Mouse (Mus musculus): ENCODE data around the gene Actg1. TPM values are rescaled to one million over a fixed set of nuclear protein-coding genes. Genes with fewer than 3 reads are reported as not detected.

Actg1 gene
- polyA plus RNA-seq, 1 experiment from 2014 or later: 2,860 TPM

DNA sequence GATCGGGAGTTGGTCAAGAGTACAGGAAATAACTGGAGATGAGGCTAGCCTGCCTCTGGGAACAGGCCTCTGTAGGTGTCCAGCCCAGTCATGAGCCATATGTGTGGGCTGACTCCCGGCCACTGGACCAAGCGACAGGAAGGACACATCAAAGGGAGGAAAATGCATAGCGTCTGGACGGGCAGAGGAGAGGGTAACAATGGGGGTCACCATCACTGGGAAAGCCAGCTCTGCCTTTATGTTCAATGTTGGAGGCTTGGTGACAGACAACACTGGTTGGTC is 41.3 kb downstream of the Actg1 start:
- H3K36me3 ChIP-seq (ENCODE audit: insufficient read depth, low read length): no peaks in the 10 kb centered on the region
- WGBS: 9% methylated on average over 5 of the region's 5 CpGs
- H3K4me3 ChIP-seq (ENCODE audit: low read length): no peak overlapping the region; the same call in 1 of the 2 replicates
- H3K9me3 ChIP-seq (ENCODE audit: low read length): no peaks in the 10 kb centered on the region
- no peak for ATAC-seq (ENCODE audit: low FRiP score, low TSS enrichment)
- no peak overlapping the region for H3K4me2 ChIP-seq (replicated peaks; ENCODE audit: low read depth, low read length)
- peak overlapping the region; percentile 71 for H3K27ac ChIP-seq (ENCODE audit: low read length)
- H3K4me1 ChIP-seq (ENCODE audit: insufficient read depth, low read length): peaks cover 67% of the 10 kb centered on the region
- H3K27me3 ChIP-seq (ENCODE audit: insufficient read depth, low read length): no peaks in the 10 kb centered on the region
- H3K9ac ChIP-seq (replicated peaks; ENCODE audit: low read length): 0 out of 2 replicates have a peak overlapping the region, but pooled peaks have one; percentile 16

DNA sequence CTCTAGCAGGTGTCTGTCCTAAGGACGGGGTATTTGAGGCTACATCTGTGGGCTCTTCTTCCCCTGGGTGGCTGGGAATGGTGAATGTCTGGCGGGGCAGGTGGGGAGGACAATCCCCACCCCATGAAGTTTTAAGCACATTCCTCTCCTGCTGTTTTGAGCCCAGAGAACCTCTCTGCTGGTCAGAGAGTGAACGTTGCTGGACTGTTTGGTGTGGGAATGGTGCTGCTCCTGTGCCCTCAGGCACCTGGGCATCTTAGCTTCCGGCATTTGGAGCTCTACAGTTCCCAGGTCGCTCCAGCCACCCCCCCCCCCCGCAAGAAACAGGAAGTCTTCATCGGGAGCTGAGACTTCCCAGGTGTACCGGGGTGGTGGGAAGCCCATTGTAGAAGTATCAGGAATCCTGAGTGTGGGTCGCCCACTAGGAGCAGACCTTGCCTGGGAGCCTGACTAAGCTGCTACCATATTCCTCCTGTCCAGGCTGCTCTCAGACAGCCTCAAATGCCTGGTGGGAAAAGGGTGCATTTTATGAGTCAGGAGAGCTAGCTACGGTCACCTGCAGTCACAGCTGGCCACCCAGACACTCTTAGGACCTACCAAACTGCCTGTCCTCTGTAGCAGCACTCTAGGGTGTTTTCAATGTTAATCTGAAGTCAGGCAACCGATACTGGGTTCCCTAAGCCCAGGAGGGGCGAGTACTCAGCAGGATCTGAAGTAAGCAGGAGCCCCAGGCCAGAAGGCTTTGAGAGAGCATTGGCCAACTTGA is 41.8 kb downstream of the Actg1 start:
- Histone ChIP-seq H3K27me3 (ENCODE audit: insufficient read depth, low read length) (no peaks in the 10 kb centered on the region), H3K27ac (ENCODE audit: low read length) (peak overlapping the region; percentile 91), H3K36me3 (ENCODE audit: insufficient read depth, low read length) (no peaks in the 10 kb centered on the region), H3K4me2 (replicated peaks; ENCODE audit: low read depth, low read length) (peak overlapping the region; percentile 66; the same call in 1 of the 2 replicates), H3K4me3 (ENCODE audit: low read length) (no peak overlapping the region), H3K9ac (replicated peaks; ENCODE audit: low read length) (peak overlapping the region; percentile 75), H3K4me1 (ENCODE audit: insufficient read depth, low read length) (peaks cover 62% of the 10 kb centered on the region), H3K9me3 (ENCODE audit: low read length) (no peaks in the 10 kb centered on the region)
- WGBS: 41% methylated on average over 12 of the region's 12 CpGs
- ATAC-seq (ENCODE audit: low FRiP score, low TSS enrichment): no peak

DNA sequence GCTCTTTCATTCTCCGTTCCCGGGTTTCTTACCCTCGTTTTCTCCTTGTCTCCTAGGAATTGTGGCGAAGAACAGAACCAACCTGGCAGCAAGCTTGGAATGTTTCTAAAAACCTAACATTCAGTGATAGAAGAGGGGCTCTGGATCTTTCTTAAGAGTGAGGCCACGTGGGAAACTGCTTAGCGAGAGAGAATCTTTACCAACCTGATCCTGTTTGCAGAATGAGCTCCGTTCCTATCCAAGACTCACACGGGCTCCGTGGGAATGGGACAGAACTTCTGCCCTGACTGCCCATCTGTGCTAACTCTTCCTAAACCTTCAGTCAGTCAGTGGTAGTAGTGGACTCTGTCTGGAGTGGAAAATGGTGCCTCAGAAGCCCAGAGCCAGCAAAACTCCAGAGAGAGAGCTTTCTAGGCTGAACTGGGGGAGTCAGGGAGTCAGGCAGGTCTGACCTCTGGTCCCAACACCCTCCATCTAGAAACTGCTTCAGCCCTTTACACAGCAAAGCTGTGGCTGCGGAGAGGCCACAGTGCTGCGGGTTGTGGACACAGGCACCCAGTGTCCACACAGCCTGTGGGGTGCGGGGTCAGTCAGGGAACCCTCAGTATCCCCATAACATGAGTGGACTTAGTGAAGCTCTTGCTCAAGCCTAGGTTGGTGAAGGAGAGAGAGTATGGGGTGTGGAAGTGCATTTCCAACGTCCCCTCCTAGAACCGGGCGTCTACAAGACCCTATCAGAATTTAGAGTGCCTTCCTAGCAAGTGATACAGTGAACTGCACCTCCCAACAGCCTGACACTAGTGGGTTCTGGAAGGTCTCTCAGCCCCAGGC is 42.6 kb downstream of the Actg1 start:
- peaks cover 5% of the 10 kb centered on the region; the same call in 1 of the 2 replicates for H3K9me3 ChIP-seq (ENCODE audit: low read length)
- peaks cover 57% of the 10 kb centered on the region for H3K4me1 ChIP-seq (ENCODE audit: insufficient read depth, low read length)
- peak overlapping the region; percentile 75 for H3K9ac ChIP-seq (replicated peaks; ENCODE audit: low read length)
- H3K4me2 ChIP-seq (replicated peaks; ENCODE audit: low read depth, low read length): peak overlapping the region; percentile 66
- peak overlapping the region; percentile 54 for H3K4me3 ChIP-seq (ENCODE audit: low read length)
- H3K27me3 ChIP-seq (ENCODE audit: insufficient read depth, low read length): no peaks in the 10 kb centered on the region
- peak overlapping the region; percentile 91 for H3K27ac ChIP-seq (ENCODE audit: low read length)
- no peaks in the 10 kb centered on the region for H3K36me3 ChIP-seq (ENCODE audit: insufficient read depth, low read length)
- ATAC-seq (ENCODE audit: low FRiP score, low TSS enrichment): no peak
- 22% methylated on average over 15 of the region's 15 CpGs for WGBS

DNA sequence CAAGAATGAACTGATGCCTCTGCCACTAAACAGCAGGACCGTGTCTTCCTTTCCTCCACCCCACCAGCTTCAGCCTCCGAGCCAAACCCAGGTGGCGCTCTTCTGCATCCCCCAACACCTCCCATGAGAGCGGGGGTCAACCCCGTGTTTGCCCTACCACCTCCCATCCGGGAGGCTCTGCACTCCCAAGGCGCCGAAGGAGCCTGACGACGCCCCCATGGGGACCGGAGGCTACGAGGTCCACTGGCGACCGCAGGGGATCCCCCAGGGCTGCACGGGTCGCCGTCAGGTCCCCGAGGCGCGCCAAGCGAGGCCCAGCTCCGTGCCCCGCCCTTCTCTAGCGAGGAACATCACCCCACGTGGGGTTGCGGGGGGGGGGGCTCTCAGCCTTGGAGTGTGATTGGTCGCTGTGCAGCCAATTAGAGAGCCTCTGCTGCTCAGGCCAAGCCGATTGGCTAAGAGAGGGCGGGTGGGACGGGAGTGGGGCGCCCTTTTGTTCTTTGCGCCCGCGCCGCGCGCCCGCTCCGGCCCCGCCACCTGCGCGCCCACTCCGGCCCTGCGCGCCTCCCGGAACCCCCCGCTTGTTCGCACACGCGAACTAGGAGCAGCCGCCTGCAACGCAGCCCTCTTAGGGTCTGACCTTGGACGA is 43.3 kb downstream of the Actg1 start:
- Histone ChIP-seq H3K9ac (replicated peaks; ENCODE audit: low read length) (peak overlapping the region; percentile 75), H3K27me3 (ENCODE audit: insufficient read depth, low read length) (no peaks in the 10 kb centered on the region), H3K4me2 (replicated peaks; ENCODE audit: low read depth, low read length) (peak overlapping the region; percentile 66), H3K4me3 (ENCODE audit: low read length) (peak overlapping the region; percentile 54), H3K36me3 (ENCODE audit: insufficient read depth, low read length) (no peaks in the 10 kb centered on the region), H3K27ac (ENCODE audit: low read length) (peak overlapping the region; percentile 91), H3K4me1 (ENCODE audit: insufficient read depth, low read length) (peaks cover 51% of the 10 kb centered on the region), H3K9me3 (ENCODE audit: low read length) (peaks cover 5% of the 10 kb centered on the region; the same call in 1 of the 2 replicates)
- peak; percentile 95 for ATAC-seq (ENCODE audit: low FRiP score, low TSS enrichment)
- WGBS: under 1% methylated on average over 53 of the region's 53 CpGs

DNA sequence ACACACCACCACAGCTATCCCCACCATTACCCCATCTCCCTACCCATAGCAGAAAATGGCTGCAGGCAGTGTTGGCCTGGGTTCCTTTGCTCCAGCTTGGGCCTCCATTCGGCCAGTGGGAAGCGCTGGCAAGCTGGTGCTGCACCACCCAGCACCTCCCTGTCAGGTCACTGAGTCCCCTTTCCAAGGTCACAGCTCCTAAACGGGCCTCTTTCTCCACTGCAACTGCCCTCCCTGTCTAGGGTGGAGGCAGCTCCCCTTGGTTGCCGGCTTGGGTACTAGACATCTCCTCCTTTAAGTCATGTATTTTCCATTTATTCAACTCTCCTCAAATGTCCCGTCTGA is 44.0 kb downstream of the Actg1 start:
- H3K4me2 ChIP-seq (replicated peaks; ENCODE audit: low read depth, low read length): peak overlapping the region; percentile 66
- no peak for ATAC-seq (ENCODE audit: low FRiP score, low TSS enrichment)
- H3K9ac ChIP-seq (replicated peaks; ENCODE audit: low read length): peak overlapping the region; percentile 59; the same call in 1 of the 2 replicates
- H3K36me3 ChIP-seq (ENCODE audit: insufficient read depth, low read length): no peaks in the 10 kb centered on the region
- H3K27me3 ChIP-seq (ENCODE audit: insufficient read depth, low read length): no peaks in the 10 kb centered on the region
- H3K9me3 ChIP-seq (ENCODE audit: low read length): peaks cover 5% of the 10 kb centered on the region; the same call in 1 of the 2 replicates
- no peak overlapping the region; the same call in 1 of the 2 replicates for H3K4me3 ChIP-seq (ENCODE audit: low read length)
- WGBS: 20% methylated on average over 5 of the region's 5 CpGs
- H3K27ac ChIP-seq (ENCODE audit: low read length): peak overlapping the region; percentile 91
- H3K4me1 ChIP-seq (ENCODE audit: insufficient read depth, low read length): peaks cover 51% of the 10 kb centered on the region

DNA sequence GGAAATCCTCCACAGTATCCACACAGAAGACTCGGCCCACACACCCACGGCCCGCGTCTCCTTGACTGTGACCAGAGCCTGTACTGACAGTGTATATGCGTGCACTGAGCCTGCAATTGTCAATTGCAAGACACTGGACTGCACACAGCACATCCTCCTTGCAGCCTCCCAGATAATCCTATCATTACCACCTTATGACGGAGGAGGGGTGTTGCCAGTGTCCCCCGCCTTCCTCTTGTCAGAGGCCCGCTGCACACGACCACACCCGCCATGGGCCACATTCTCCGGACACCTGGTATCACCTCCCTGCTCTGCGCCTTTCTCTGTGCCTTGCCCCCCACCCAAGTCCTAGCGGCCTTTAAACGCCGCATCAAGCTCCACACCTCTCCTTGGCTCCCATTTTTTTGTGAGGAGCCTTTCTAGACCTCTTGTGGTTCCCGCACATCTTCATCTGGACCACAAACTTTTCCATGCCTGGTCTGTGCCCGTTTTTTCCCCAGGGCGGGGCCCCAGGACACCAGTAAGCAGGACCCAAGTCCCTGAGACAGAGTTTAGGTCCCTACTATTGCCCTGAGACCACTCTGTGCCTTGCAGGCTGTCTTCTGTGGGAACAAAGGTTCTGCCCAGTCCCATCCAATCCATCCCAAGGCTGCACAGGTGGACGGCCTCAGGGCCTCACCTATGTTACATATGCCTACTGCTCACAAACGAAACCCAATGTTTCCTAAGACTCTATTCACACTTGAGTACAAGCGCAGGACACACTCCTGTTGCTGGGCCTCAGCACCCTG is 44.6 kb downstream of the Actg1 start:
- Histone ChIP-seq H3K9ac (replicated peaks; ENCODE audit: low read length) (peak overlapping the region; percentile 59; the same call in 1 of the 2 replicates), H3K4me2 (replicated peaks; ENCODE audit: low read depth, low read length) (peak overlapping the region; percentile 66; the same call in 1 of the 2 replicates), H3K9me3 (ENCODE audit: low read length) (peaks cover 5% of the 10 kb centered on the region; the same call in 1 of the 2 replicates), H3K36me3 (ENCODE audit: insufficient read depth, low read length) (no peaks in the 10 kb centered on the region), H3K4me1 (ENCODE audit: insufficient read depth, low read length) (peaks cover 47% of the 10 kb centered on the region), H3K27ac (ENCODE audit: low read length) (peak overlapping the region; percentile 91), H3K27me3 (ENCODE audit: insufficient read depth, low read length) (no peaks in the 10 kb centered on the region), H3K4me3 (ENCODE audit: low read length) (no peak overlapping the region)
- 85% methylated on average over 20 of the region's 21 CpGs for WGBS
- ATAC-seq (ENCODE audit: low FRiP score, low TSS enrichment): no peak

DNA sequence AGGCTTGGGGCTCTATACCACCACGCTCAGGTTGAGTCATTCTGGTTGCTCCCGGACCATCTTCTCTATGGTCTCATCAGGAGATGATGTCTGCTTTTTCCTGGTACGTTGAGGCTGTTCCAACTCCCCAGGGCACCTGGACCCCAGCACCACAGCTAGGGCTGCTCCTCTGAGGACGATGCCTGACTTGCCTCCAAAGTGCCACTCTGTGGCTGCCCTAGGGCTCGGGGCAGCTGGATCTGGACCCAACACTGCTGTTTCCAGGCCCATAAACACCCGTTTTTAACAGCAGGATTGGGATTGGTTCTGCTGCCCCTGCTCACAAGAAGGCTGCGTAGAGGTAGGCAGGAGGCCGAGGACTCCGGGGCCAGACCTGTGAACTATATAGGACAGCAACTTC is 45.2 kb downstream of the Actg1 start:
- WGBS: 84% methylated on average over 9 of the region's 9 CpGs
- H3K27ac ChIP-seq (ENCODE audit: low read length): no peak overlapping the region
- H3K36me3 ChIP-seq (ENCODE audit: insufficient read depth, low read length): no peaks in the 10 kb centered on the region
- peaks cover 5% of the 10 kb centered on the region; the same call in 1 of the 2 replicates for H3K9me3 ChIP-seq (ENCODE audit: low read length)
- ATAC-seq (ENCODE audit: low FRiP score, low TSS enrichment): no peak
- no peaks in the 10 kb centered on the region for H3K27me3 ChIP-seq (ENCODE audit: insufficient read depth, low read length)
- peak overlapping the region; percentile 31; the same call in 1 of the 2 replicates for H3K9ac ChIP-seq (replicated peaks; ENCODE audit: low read length)
- no peak overlapping the region for H3K4me2 ChIP-seq (replicated peaks; ENCODE audit: low read depth, low read length)
- peaks cover 40% of the 10 kb centered on the region for H3K4me1 ChIP-seq (ENCODE audit: insufficient read depth, low read length)
- H3K4me3 ChIP-seq (ENCODE audit: low read length): no peak overlapping the region

DNA sequence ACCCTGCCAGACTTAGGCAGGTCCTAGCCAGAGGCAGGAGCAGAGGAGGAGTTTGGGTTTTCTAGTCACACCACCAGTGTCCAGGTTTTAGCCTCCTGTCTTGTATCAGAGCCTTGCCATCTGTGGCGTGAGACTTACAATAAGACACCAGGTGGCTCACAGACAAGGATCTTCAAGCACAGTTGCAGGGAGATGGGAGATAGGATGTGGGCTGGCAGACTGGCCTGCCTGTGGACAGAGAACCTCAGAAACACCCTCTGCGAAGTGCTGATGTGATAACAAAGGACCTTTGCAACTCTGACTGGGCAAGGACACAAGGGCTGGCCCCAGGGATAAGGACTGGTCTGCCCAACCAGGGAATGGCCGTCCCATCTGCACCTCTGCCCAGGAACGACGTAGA is 48.9 kb downstream of the Actg1 start:
- Histone ChIP-seq H3K9me3 (ENCODE audit: low read length) (peaks cover 5% of the 10 kb centered on the region; the same call in 1 of the 2 replicates), H3K27ac (ENCODE audit: low read length) (no peak overlapping the region), H3K4me2 (replicated peaks; ENCODE audit: low read depth, low read length) (no peak overlapping the region), H3K9ac (replicated peaks; ENCODE audit: low read length) (no peak overlapping the region), H3K4me3 (ENCODE audit: low read length) (no peak overlapping the region), H3K4me1 (ENCODE audit: insufficient read depth, low read length) (peaks cover 35% of the 10 kb centered on the region), H3K27me3 (ENCODE audit: insufficient read depth, low read length) (no peaks in the 10 kb centered on the region), H3K36me3 (ENCODE audit: insufficient read depth, low read length) (no peaks in the 10 kb centered on the region)
- 44% methylated on average over 5 of the region's 5 CpGs for WGBS
- no peak for ATAC-seq (ENCODE audit: low FRiP score, low TSS enrichment)

Data from kidney, embryonic 16.5 days (tissue).